Mouse (Mus musculus) liver, embryonic 13.5 days (tissue): Measurements from ENCODE around the gene Olfr486. TPM values are rescaled to one million over a fixed set of nuclear protein-coding genes. Genes with fewer than 3 reads are reported as not detected.

Experiments used
- polyA plus RNA-seq: library from polyadenylated mRNA; unstranded; fragments of >200 nt; fragmentation: Nextera tagmentation; extraction: Ambion mirVana; gene quantifications from 2 replicates; pipeline ENCODE4 v1.2.1, GENCODE M21; 2015

Olfr486 gene
- polyA plus RNA-seq, 1 experiment from 2014 or later = not detected

Other genes starting within 250 kb of the Olfr486 start
- not detected in 2 replicates for gene Olfr473, start 242.3 kb downstream of the Olfr486 start, polyA plus RNA-seq
- gene Olfr474, start 218.1 kb downstream of the Olfr486 start, polyA plus RNA-seq = not detected in 2 replicates
- gene Olfr476, start 207.9 kb downstream of the Olfr486 start, polyA plus RNA-seq = not detected in 2 replicates
- gene Olfr477, start 186.0 kb downstream of the Olfr486 start, polyA plus RNA-seq = not detected in 2 replicates
- gene Olfr478, start 138.8 kb downstream of the Olfr486 start, polyA plus RNA-seq = not detected in 2 replicates
- gene Olfr479, start 122.0 kb downstream of the Olfr486 start, polyA plus RNA-seq = not detected in 2 replicates
- not detected in 2 replicates for gene Olfr480, start 105.4 kb downstream of the Olfr486 start, polyA plus RNA-seq
- not detected in 2 replicates for gene Olfr481, start 92.9 kb downstream of the Olfr486 start, polyA plus RNA-seq
- gene Olfr482, start 75.2 kb downstream of the Olfr486 start, polyA plus RNA-seq = 0.06 TPM in 1 of 2 replicates, not detected in the other
- not detected in 2 replicates for gene Olfr483, start 71.9 kb downstream of the Olfr486 start, polyA plus RNA-seq
- gene Olfr484, start 45.3 kb downstream of the Olfr486 start, polyA plus RNA-seq = not detected in 2 replicates
- gene Olfr485, start 12.9 kb downstream of the Olfr486 start, polyA plus RNA-seq = not detected in 2 replicates
- gene Olfr487, start 41.9 kb upstream of the Olfr486 start, polyA plus RNA-seq = not detected in 2 replicates
- not detected in 2 replicates for gene Olfr488, start 85.6 kb upstream of the Olfr486 start, polyA plus RNA-seq
- gene Olfr490, start 116.2 kb upstream of the Olfr486 start, polyA plus RNA-seq = not detected in 2 replicates
- gene Olfr491, start 140.7 kb upstream of the Olfr486 start, polyA plus RNA-seq = not detected in 2 replicates
- not detected in 2 replicates for gene Olfr492, start 150.9 kb upstream of the Olfr486 start, polyA plus RNA-seq
- not detected in 2 replicates for gene Olfr493, start 174.2 kb upstream of the Olfr486 start, polyA plus RNA-seq
- gene Olfr494, start 192.6 kb upstream of the Olfr486 start, polyA plus RNA-seq = not detected in 2 replicates
- gene Olfr495, start 220.4 kb upstream of the Olfr486 start, polyA plus RNA-seq = not detected in 2 replicates
- not detected in 2 replicates for gene Olfr497, start 247.7 kb upstream of the Olfr486 start, polyA plus RNA-seq